Mouse (Mus musculus) MEL (cell line): Measurements from ENCODE around the gene Dtx3. TPM values are rescaled to one million over a fixed set of nuclear protein-coding genes. Genes with fewer than 3 reads are reported as not detected.

ENCODE experiments used
- DNase-seq: peaks from one replicate; pipeline ENCODE4 v3.0.0; 2011; ENCODE audit warnings: low read depth, low spot score
- H3K27ac ChIP-seq: 2 replicates; pipeline ENCODE4 v1.5.1; 2012; ENCODE audit warnings: low read depth, mild to moderate bottlenecking, control low read depth, low read length, moderate library complexity; ENCODE audit not compliant: control insufficient read depth
- H3K27me3 ChIP-seq, 2 experiments: fragments of 150-350 bp in 1 of 2; sonication (generic) in 1 of 2; 2 replicates each; pipeline ENCODE4 v1.6.1; 2012; ENCODE audit warnings: low read length in 2 of 2, mild to moderate bottlenecking in 2 of 2, improper control_type of control experiment in 1 of 2, moderate library complexity in 1 of 2; ENCODE audit not compliant: insufficient read depth in 2 of 2, control insufficient read depth in 1 of 2
- H3K36me3 ChIP-seq, 2 experiments: 2 replicates each; pipeline ENCODE4 v1.6.1; 2012 to 2014; ENCODE audit warnings: low read length in 2 of 2, improper control_type of control experiment in 1 of 2, inconsistent platforms in 1 of 2, mild to moderate bottlenecking in 1 of 2; ENCODE audit not compliant: insufficient read depth in 2 of 2, control insufficient read depth in 1 of 2
- H3K4me1 ChIP-seq, 2 experiments: fragments of 150-350 bp in 1 of 2; sonication (generic) in 1 of 2; 2 replicates each; pipeline ENCODE4 v1.6.1; 2012; ENCODE audit warnings: low read length in 2 of 2, improper control_type of control experiment in 1 of 2, mild to moderate bottlenecking in 1 of 2; ENCODE audit not compliant: insufficient read depth in 2 of 2, control insufficient read depth in 1 of 2
- H3K4me3 ChIP-seq, 2 experiments: fragments of 150-350 bp in 1 of 2; sonication (generic) in 1 of 2; 2 replicates each; pipeline ENCODE4 v1.5.1; 2012; ENCODE audit warnings: low read depth in 2 of 2, low read length in 2 of 2, mild to moderate bottlenecking in 2 of 2, moderate library complexity in 2 of 2, control low read depth in 1 of 2, improper control_type of control experiment in 1 of 2; ENCODE audit not compliant: control insufficient read depth in 1 of 2, insufficient read depth in 1 of 2
- H3K79me2 ChIP-seq: 2 replicates; pipeline ENCODE4 v1.6.1; 2012; ENCODE audit warnings: mild to moderate bottlenecking, low read length, moderate library complexity; ENCODE audit not compliant: control insufficient read depth, poor library complexity, insufficient read depth
- H3K9ac ChIP-seq: 2 replicates; pipeline ENCODE4 v1.6.1; 2012; ENCODE audit warnings: low read depth, mild to moderate bottlenecking, control low read depth, low read length, moderate library complexity; ENCODE audit not compliant: control insufficient read depth, poor library complexity, severe bottlenecking
- H3K9me3 ChIP-seq: fragments of 150-350 bp; sonication (generic); replicated peaks from 2 replicates; pipeline ENCODE4 v1.6.1; 2012; ENCODE audit warnings: mild to moderate bottlenecking, low read length, improper control_type of control experiment, moderate library complexity; ENCODE audit not compliant: insufficient read depth
- BHLHE40 ChIP-seq: IDR thresholded peaks from 2 replicates; pipeline ENCODE4 v1.6.1; 2012; ENCODE audit warnings: low read depth, mild to moderate bottlenecking, inconsistent platforms, low read length, improper control_type of control experiment, borderline replicate concordance
- CHD1 ChIP-seq: IDR thresholded peaks from 2 replicates; pipeline ENCODE4 v1.6.1; 2012; ENCODE audit warnings: low read depth, mild to moderate bottlenecking, inconsistent platforms, low read length, improper control_type of control experiment
- CHD2 ChIP-seq: IDR thresholded peaks from 2 replicates; pipeline ENCODE4 v1.6.1; 2011; ENCODE audit warnings: low read length, improper control_type of control experiment
- CTCF ChIP-seq, 3 experiments: IDR thresholded peaks in 2 of 3; conservative IDR thresholded peaks in 1 of 3; 2 replicates each; pipeline ENCODE4 v1.5.1; 2011 to 2012; ENCODE audit warnings: low read length in 3 of 3, low read depth in 2 of 3, mild to moderate bottlenecking in 2 of 3, improper control_type of control experiment in 1 of 3, inconsistent platforms in 1 of 3, mixed read lengths in 1 of 3, moderate library complexity in 1 of 3; ENCODE audit not compliant: control insufficient read depth in 1 of 3, insufficient read depth in 1 of 3, poor library complexity in 1 of 3, severe bottlenecking in 1 of 3
- ELF1 ChIP-seq: IDR thresholded peaks from 2 replicates; pipeline ENCODE4 v1.6.1; 2014; ENCODE audit warnings: low read depth, mild to moderate bottlenecking, inconsistent platforms, low read length, improper control_type of control experiment, moderate library complexity
- EP300 ChIP-seq, 2 experiments: IDR thresholded peaks; 2 replicates each; pipeline ENCODE4 v1.6.1; 2011; ENCODE audit warnings: improper control_type of control experiment in 2 of 2, low read length in 2 of 2, low read depth in 1 of 2, mild to moderate bottlenecking in 1 of 2
- ETS1 ChIP-seq: IDR thresholded peaks from 2 replicates; pipeline ENCODE4 v1.6.1; 2012; ENCODE audit warnings: low read depth, mild to moderate bottlenecking, inconsistent platforms, low read length, improper control_type of control experiment, moderate library complexity
- GATA1 ChIP-seq: IDR thresholded peaks from 2 replicates; pipeline ENCODE4 v1.6.1; 2011; ENCODE audit warnings: low read depth, low read length, improper control_type of control experiment
- HCFC1 ChIP-seq: IDR thresholded peaks from 2 replicates; pipeline ENCODE4 v1.6.1; 2012; ENCODE audit warnings: low read depth, mild to moderate bottlenecking, inconsistent platforms, low read length, improper control_type of control experiment, moderate library complexity
- JUND ChIP-seq: IDR thresholded peaks from 2 replicates; pipeline ENCODE4 v1.6.1; 2011; ENCODE audit warnings: low read depth, mild to moderate bottlenecking, improper control_type of control experiment, low read length
- KAT2A ChIP-seq: conservative IDR thresholded peaks from 2 replicates; pipeline ENCODE4 v1.6.1; 2012; ENCODE audit warnings: low read depth, low read length, improper control_type of control experiment, inconsistent platforms
- MAX ChIP-seq: IDR thresholded peaks from 2 replicates; pipeline ENCODE4 v1.6.1; 2011; ENCODE audit warnings: low read length, improper control_type of control experiment
- MAZ ChIP-seq: IDR thresholded peaks from 2 replicates; pipeline ENCODE4 v1.6.1; 2012; ENCODE audit warnings: low read depth, mild to moderate bottlenecking, inconsistent platforms, low read length, improper control_type of control experiment
- MXI1 ChIP-seq: IDR thresholded peaks from 2 replicates; pipeline ENCODE4 v1.6.1; 2011; ENCODE audit warnings: mild to moderate bottlenecking, low read depth, low read length, improper control_type of control experiment
- MYC ChIP-seq: IDR thresholded peaks from 2 replicates; pipeline ENCODE4 v1.6.1; 2011; ENCODE audit warnings: low read depth, mild to moderate bottlenecking, low read length, improper control_type of control experiment, moderate library complexity
- NELFE ChIP-seq: IDR thresholded peaks from 2 replicates; pipeline ENCODE4 v1.6.1; 2011; ENCODE audit warnings: low read depth, low read length, improper control_type of control experiment
- NRF1 ChIP-seq: IDR thresholded peaks from 2 replicates; pipeline ENCODE4 v1.6.1; 2014; ENCODE audit warnings: low read depth, mild to moderate bottlenecking, inconsistent platforms, low read length, improper control_type of control experiment, moderate library complexity; ENCODE audit not compliant: poor library complexity, insufficient read depth, severe bottlenecking
- POLR2A ChIP-seq, 2 experiments: IDR thresholded peaks; 2 replicates each; pipeline ENCODE4 v1.6.1; 2011 to 2012; ENCODE audit warnings: low read length in 2 of 2, mild to moderate bottlenecking in 2 of 2, control low read depth in 1 of 2, improper control_type of control experiment in 1 of 2, low read depth in 1 of 2, moderate library complexity in 1 of 2; ENCODE audit not compliant: control insufficient read depth in 1 of 2, insufficient read depth in 1 of 2, poor library complexity in 1 of 2
- POLR2AphosphoS2 ChIP-seq: IDR thresholded peaks from 2 replicates; pipeline ENCODE4 v1.6.1; 2011; ENCODE audit warnings: low read length, improper control_type of control experiment
- POLR2AphosphoS5 ChIP-seq: IDR thresholded peaks from 2 replicates; pipeline ENCODE4 v1.6.1; 2012; ENCODE audit warnings: low read depth, borderline replicate concordance, mild to moderate bottlenecking, inconsistent platforms, low read length, moderate library complexity, mixed read lengths
- RAD21 ChIP-seq: IDR thresholded peaks from 2 replicates; pipeline ENCODE4 v1.6.1; 2011; ENCODE audit warnings: mild to moderate bottlenecking, low read depth, low read length, improper control_type of control experiment
- RCOR1 ChIP-seq: IDR thresholded peaks from 2 replicates; pipeline ENCODE4 v1.6.1; 2012; ENCODE audit warnings: low read depth, mild to moderate bottlenecking, inconsistent platforms, low read length, improper control_type of control experiment
- SIN3A ChIP-seq: IDR thresholded peaks from 2 replicates; pipeline ENCODE4 v1.6.1; 2012; ENCODE audit warnings: low read length, improper control_type of control experiment, inconsistent platforms
- SMC3 ChIP-seq: IDR thresholded peaks from 2 replicates; pipeline ENCODE4 v1.6.1; 2011; ENCODE audit warnings: low read depth, low read length, improper control_type of control experiment
- TAL1 ChIP-seq: IDR thresholded peaks from 2 replicates; pipeline ENCODE4 v1.6.1; 2012; ENCODE audit warnings: mild to moderate bottlenecking, inconsistent platforms, low read length, moderate library complexity, mixed read lengths
- TBP ChIP-seq: IDR thresholded peaks from 2 replicates; pipeline ENCODE4 v1.8.0; 2011; ENCODE audit warnings: low read depth, low read length, improper control_type of control experiment
- TCF12 ChIP-seq: IDR thresholded peaks from 2 replicates; pipeline ENCODE4 v1.6.1; 2014; ENCODE audit warnings: low read depth, mild to moderate bottlenecking, inconsistent platforms, low read length, improper control_type of control experiment, moderate library complexity
- UBTF ChIP-seq: IDR thresholded peaks from 2 replicates; pipeline ENCODE4 v1.6.1; 2012; ENCODE audit warnings: low read depth, mild to moderate bottlenecking, inconsistent platforms, low read length, improper control_type of control experiment, moderate library complexity, borderline replicate concordance; ENCODE audit not compliant: insufficient read depth
- USF1 ChIP-seq: IDR thresholded peaks from 2 replicates; pipeline ENCODE4 v1.6.1; 2014; ENCODE audit warnings: low read depth, mild to moderate bottlenecking, inconsistent platforms, low read length, improper control_type of control experiment, moderate library complexity
- USF2 ChIP-seq, 2 experiments: IDR thresholded peaks; 2 replicates each; pipeline ENCODE4 v1.6.1; 2011 to 2012; ENCODE audit warnings: improper control_type of control experiment in 2 of 2, low read length in 2 of 2, borderline replicate concordance in 1 of 2, inconsistent platforms in 1 of 2, low read depth in 1 of 2, mild to moderate bottlenecking in 1 of 2; ENCODE audit not compliant: insufficient read depth in 1 of 2
- ZC3H11A ChIP-seq: IDR thresholded peaks from 2 replicates; pipeline ENCODE4 v1.6.1; 2012; ENCODE audit warnings: low read depth, mild to moderate bottlenecking, inconsistent platforms, low read length, improper control_type of control experiment
- ZKSCAN1 ChIP-seq: IDR thresholded peaks from 2 replicates; pipeline ENCODE4 v1.6.1; 2012; ENCODE audit warnings: low read depth, mild to moderate bottlenecking, inconsistent platforms, low read length, improper control_type of control experiment, moderate library complexity
- ZNF384 ChIP-seq: IDR thresholded peaks from 2 replicates; pipeline ENCODE4 v1.6.1; 2012; ENCODE audit warnings: low read depth, mild to moderate bottlenecking, inconsistent platforms, low read length, improper control_type of control experiment
- polyA plus RNA-seq, 2 experiments: library from polyadenylated mRNA; stranded (reverse) in 1 of 2; unstranded in 1 of 2; fragments of >175 nt in 1 of 2; fragments of >200 nt in 1 of 2; gene quantifications; 2 replicates each; pipeline versions ENCODE4 v1.2.1 to v1.2.4; 2012; ENCODE audit warnings: low replicate concordance in 2 of 2, low read depth in 1 of 2; ENCODE audit not compliant: insufficient read length in 2 of 2, insufficient read depth in 1 of 2, missing spikeins in 1 of 2
- total RNA-seq: library from RNA; depleted of rRNA; stranded (reverse); fragments of 300-350 nt; gene quantifications from 2 replicates; pipeline ENCODE4 v1.2.3, GENCODE M21; 2012

Dtx3 gene
- total and polyA plus RNA-seq, 3 experiments: 30.5 to 107 TPM; not detected in 1

DNA sequence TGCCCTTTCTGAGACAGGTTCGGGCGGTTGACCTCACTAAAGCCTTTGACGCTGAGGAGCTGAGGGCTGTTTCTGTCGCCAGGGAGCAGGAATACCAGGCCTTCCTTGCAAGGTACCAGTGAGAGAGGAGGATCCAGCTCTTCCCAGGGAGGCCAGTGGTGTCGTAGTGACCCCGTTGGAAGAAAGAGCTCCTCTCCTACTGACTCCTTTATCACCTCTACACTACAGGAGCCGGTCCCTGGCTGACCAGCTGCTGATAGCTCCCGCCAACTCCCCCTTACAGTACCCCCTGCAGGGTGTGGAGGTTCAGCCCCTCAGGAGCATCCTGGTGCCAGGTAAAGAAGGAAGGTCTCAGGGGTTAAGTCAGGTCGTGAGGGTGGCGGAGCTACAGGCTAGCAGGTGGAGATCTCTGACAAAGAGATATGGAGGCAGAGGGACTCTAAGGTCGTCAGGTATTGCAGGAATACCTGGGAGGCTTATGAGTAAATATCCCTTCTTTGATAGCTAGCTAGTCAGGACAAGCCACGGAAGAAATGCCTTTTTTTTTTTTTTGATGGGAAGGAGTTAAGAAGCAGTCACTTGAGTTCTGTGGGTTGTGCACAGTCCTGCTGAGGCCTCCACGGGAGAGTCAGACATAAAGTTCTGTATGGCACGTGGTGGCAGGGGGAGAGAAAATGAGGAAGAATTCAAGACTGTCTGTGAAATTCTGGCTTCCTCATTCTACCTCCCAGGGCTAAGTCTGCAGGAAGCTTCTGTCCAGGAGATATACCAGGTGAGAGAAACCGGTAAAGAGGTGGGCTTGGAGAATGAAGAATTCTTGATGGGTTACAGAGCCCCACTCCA, 28.5 kb downstream of the Dtx3 start:
- H3K4me1 ChIP-seq: peaks cover 0 to 13% of the 10 kb centered on the region in 2 experiments; a peak in 3 of 4 replicates
- H3K27me3 ChIP-seq: no peaks in the 10 kb centered on the region
- DNase-seq: peak; percentile 68
- peak overlapping the region; percentile 88 for H3K27ac ChIP-seq
- peaks cover 26% of the 10 kb centered on the region for H3K79me2 ChIP-seq
- TF ChIP-seq CHD2 (no peak), ELF1 (no peak), MAX (peak; percentile 84), RAD21 (no peak), TBP (no peak), CHD1 (0 out of 2 replicates have a peak, but pooled peaks have one; percentile 2), MYC (peak; percentile 90), KAT2A (no peak), TAL1 (no peak), RCOR1 (no peak), EP300 (IDR thresholded peaks at IDR 0.05; ENCODE audit: low read depth in 1 of 2, low read length in 2 of 2) (peak; percentile 25 to 34; a peak in 2 of 4 replicates), POLR2AphosphoS5 (no peak), ZC3H11A (no peak), UBTF (no peak), HCFC1 (no peak), GATA1 (no peak), POLR2A (IDR thresholded peaks at IDR 0.05; ENCODE audit: control insufficient read depth in 1 of 2, insufficient read depth in 1 of 2, low read depth in 1 of 2, low read length in 2 of 2, poor library complexity in 1 of 2) (no peak), TCF12 (no peak), USF2 (IDR thresholded peaks at IDR 0.05; ENCODE audit: borderline replicate concordance in 1 of 2, insufficient read depth in 1 of 2, low read depth in 1 of 2, low read length in 2 of 2) (no peak), USF1 (peak; percentile 61), SIN3A (peak; percentile 27; the same call in 1 of the 2 replicates), ZNF384 (no peak), MXI1 (peak; percentile 81), POLR2AphosphoS2 (no peak), NELFE (no peak), MAZ (no peak), SMC3 (no peak), JUND (no peak), NRF1 (no peak), BHLHE40 (peak; percentile 7; the same call in 1 of the 2 replicates), CTCF (IDR thresholded peaks at IDR 0.05 in 2 of 3, conservative IDR thresholded peaks at IDR 0.05 in 1 of 3; ENCODE audit: control insufficient read depth in 1 of 3, insufficient read depth in 1 of 3, low read depth in 2 of 3, low read length in 3 of 3, poor library complexity in 1 of 3, severe bottlenecking in 1 of 3) (no peak), ZKSCAN1 (no peak), ETS1 (no peak)
- TF ChIP-seq, all 39 proteins: peak for 8
- Histone ChIP-seq H3K9ac (peak overlapping the region; percentile 91), H3K36me3 (peaks cover 2 to 11% of the 10 kb centered on the region in 2 experiments; a peak in 3 of 4 replicates), H3K9me3 (no peaks in the 10 kb centered on the region), H3K4me3 (peak overlapping the region; percentile 67 to 68)
